Mouse (Mus musculus): Measurements from ENCODE around the gene Rgs6. TPM values are rescaled to one million over a fixed set of nuclear protein-coding genes. Genes with fewer than 3 reads are reported as not detected.

The Rgs6 gene
- polyA plus RNA-seq, 1 experiment from 2014 or later = 1.8 TPM

DNA sequence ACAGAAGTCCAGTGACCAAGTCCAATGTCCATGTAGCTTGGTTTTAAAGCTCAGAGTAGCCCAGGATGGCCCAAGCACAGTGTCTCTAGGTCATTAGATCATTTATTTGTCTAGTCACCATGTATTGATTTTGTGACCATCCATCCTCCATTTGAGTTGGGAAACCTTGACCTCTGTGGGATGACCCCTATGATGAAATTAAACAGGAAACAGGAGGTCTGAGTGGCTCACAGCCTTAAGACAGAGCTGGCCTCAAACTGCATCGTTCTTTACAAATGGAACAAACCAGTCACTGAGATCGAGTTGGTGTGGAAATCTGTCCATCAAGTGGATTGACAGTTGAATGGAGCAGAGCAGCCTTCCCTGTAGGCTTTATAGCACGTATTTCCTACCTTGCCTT lies 536.0 kb downstream of the Rgs6 start:
- Histone ChIP-seq H3K9me3 (no peaks in the 10 kb centered on the region), H3K27me3 (no peaks in the 10 kb centered on the region), H3K4me1 (no peaks in the 10 kb centered on the region), H3K4me2 (no peak overlapping the region), H3K27ac (no peak overlapping the region), H3K4me3 (replicated peaks) (no peak overlapping the region), H3K36me3 (replicated peaks) (no peaks in the 10 kb centered on the region), H3K9ac (no peak overlapping the region)
- 68% methylated on average over 3 of the region's 3 CpGs for WGBS
- no peak for ATAC-seq (ENCODE audit: low FRiP score)

DNA sequence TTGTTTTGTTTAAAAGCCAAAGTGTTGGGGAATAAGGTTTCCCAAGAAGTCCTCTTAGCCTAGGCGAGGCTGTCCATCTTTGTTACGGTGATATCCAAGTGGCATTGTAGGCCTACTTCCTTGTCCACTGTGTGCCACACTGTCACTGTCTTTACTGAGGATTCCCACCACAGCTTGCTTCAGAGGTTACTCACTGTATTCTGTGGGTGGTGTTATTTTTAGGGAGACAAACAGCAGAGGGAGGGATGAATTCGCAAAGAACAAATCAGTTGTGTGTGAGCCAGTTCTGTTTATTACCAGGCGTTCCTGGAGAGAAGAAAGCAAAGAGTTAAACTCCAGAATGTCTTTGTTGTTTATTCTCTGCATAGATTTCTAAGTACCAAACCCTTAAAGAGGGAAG lies 537.2 kb downstream of the Rgs6 start:
- Histone ChIP-seq H3K27ac (no peak overlapping the region), H3K4me1 (no peaks in the 10 kb centered on the region), H3K9ac (no peak overlapping the region), H3K27me3 (no peaks in the 10 kb centered on the region), H3K36me3 (replicated peaks) (no peaks in the 10 kb centered on the region), H3K4me3 (replicated peaks) (no peak overlapping the region), H3K9me3 (no peaks in the 10 kb centered on the region), H3K4me2 (no peak overlapping the region)
- WGBS = 87% methylated on average over 4 of the region's 4 CpGs
- ATAC-seq (ENCODE audit: low FRiP score) = no peak

GRCm38 (mm10) chr12:83126923-83127322 lies 538.8 kb downstream of the Rgs6 start:
- no peak for ATAC-seq (ENCODE audit: low FRiP score)
- H3K4me2 ChIP-seq = no peak overlapping the region
- H3K4me3 ChIP-seq (replicated peaks) = no peak overlapping the region
- H3K4me1 ChIP-seq = peaks cover 3% of the 10 kb centered on the region
- no peaks in the 10 kb centered on the region for H3K27me3 ChIP-seq
- H3K27ac ChIP-seq = no peak overlapping the region
- H3K9ac ChIP-seq = no peak overlapping the region
- 83% methylated on average over 7 of the region's 7 CpGs for WGBS
- H3K36me3 ChIP-seq (replicated peaks) = no peaks in the 10 kb centered on the region
- no peaks in the 10 kb centered on the region for H3K9me3 ChIP-seq

DNA sequence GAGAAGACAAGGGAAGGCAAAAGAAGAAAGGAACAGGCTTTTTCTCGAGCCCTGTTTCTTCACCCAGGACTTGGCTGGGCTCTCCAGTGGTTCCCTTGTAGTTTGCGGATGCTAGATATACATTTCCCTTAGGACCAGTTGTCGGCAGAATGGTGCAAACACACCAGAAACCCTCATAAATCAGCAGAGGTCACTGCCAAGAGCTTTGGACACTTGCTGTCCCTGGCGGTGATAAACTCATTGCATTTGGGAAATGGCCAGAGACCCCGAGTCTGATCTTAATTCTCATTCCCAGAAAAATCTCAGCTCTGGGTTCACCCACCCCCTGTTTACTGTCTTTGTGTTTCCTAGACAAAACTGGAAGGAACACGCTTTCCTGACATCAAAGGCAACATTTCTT lies 539.9 kb downstream of the Rgs6 start:
- Histone ChIP-seq H3K9ac (no peak overlapping the region), H3K4me1 (peaks cover 3% of the 10 kb centered on the region), H3K36me3 (replicated peaks) (no peaks in the 10 kb centered on the region), H3K4me3 (replicated peaks) (no peak overlapping the region), H3K4me2 (no peak overlapping the region), H3K27ac (no peak overlapping the region), H3K27me3 (no peaks in the 10 kb centered on the region), H3K9me3 (no peaks in the 10 kb centered on the region)
- WGBS = 79% methylated on average over 6 of the region's 6 CpGs
- no peak for ATAC-seq (ENCODE audit: low FRiP score)

DNA sequence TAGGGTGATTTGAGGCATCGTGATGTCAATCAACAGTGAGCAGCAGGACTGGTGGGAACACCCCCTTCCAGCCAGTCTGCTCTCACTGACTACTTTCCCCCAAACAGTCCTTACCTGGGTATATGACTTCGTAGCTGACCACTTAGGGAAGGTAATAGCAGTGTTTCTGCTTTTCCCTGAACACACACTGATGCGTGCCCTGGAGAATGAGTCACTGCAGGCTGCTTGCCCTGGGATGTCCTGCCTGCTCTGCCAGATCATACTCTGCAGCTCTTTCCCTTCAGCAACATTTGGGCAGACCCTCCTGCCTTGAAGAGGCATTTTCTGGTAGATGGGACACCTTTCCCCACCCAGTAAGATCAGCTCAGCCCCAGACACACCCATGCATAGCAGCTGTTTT lies 540.5 kb downstream of the Rgs6 start:
- no peak overlapping the region for H3K9ac ChIP-seq
- no peaks in the 10 kb centered on the region for H3K36me3 ChIP-seq (replicated peaks)
- no peak overlapping the region for H3K4me2 ChIP-seq
- H3K4me1 ChIP-seq = peaks cover 3% of the 10 kb centered on the region
- ATAC-seq (ENCODE audit: low FRiP score) = no peak
- no peak overlapping the region for H3K27ac ChIP-seq
- H3K9me3 ChIP-seq = no peaks in the 10 kb centered on the region
- H3K4me3 ChIP-seq (replicated peaks) = no peak overlapping the region
- H3K27me3 ChIP-seq = no peaks in the 10 kb centered on the region
- WGBS = 76% methylated on average over 3 of the region's 3 CpGs

- no peaks in the 10 kb centered on the region for H3K9me3 ChIP-seq
- peaks cover 3% of the 10 kb centered on the region for H3K4me1 ChIP-seq
- H3K27ac ChIP-seq = no peak overlapping the region
- no peak overlapping the region for H3K4me2 ChIP-seq
- no peaks in the 10 kb centered on the region for H3K27me3 ChIP-seq
- H3K36me3 ChIP-seq (replicated peaks) = no peaks in the 10 kb centered on the region
- H3K4me3 ChIP-seq (replicated peaks) = no peak overlapping the region
- no peak overlapping the region for H3K9ac ChIP-seq
- 57% methylated on average over 4 of the region's 4 CpGs for WGBS
- ATAC-seq (ENCODE audit: low FRiP score) = no peak
Measured at GRCm38 (mm10) chr12:83131405-83131804, 543.3 kb downstream of the Rgs6 start.

- ATAC-seq (ENCODE audit: low FRiP score) = no peak
- no peak overlapping the region for H3K4me3 ChIP-seq (replicated peaks)
- H3K9me3 ChIP-seq = no peaks in the 10 kb centered on the region
- no peak overlapping the region for H3K4me2 ChIP-seq
- 80% methylated on average over 6 of the region's 6 CpGs for WGBS
- peaks cover 3% of the 10 kb centered on the region for H3K4me1 ChIP-seq
- no peak overlapping the region for H3K9ac ChIP-seq
- H3K27me3 ChIP-seq = no peaks in the 10 kb centered on the region
- no peak overlapping the region for H3K27ac ChIP-seq
- H3K36me3 ChIP-seq (replicated peaks) = no peaks in the 10 kb centered on the region
Measured at GRCm38 (mm10) chr12:83133827-83134226, 545.7 kb downstream of the Rgs6 start.

DNA sequence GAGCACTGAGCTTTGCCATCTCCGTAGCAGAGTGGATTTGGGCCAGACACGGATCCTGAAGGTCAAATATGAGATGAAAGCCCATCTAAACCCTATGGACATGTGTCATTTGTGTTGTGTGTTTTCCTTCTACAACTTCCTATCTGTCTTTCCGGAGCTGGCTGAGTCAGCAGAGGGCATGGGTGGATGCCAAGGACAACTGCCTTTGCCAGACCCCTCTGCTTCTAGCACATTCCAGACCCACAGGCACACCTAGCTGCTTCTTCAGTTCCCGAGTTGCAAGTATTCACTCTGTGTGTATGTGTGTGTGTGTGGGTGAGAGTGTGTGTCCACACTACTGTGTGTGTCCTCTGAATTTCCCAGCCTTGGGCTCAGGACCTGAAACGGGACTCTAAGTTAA lies 547.9 kb downstream of the Rgs6 start:
- no peak for ATAC-seq (ENCODE audit: low FRiP score)
- H3K27me3 ChIP-seq = no peaks in the 10 kb centered on the region
- 91% methylated on average over 5 of the region's 5 CpGs for WGBS
- H3K27ac ChIP-seq = no peak overlapping the region
- H3K9ac ChIP-seq = no peak overlapping the region
- no peak overlapping the region for H3K4me2 ChIP-seq
- no peaks in the 10 kb centered on the region for H3K36me3 ChIP-seq (replicated peaks)
- H3K4me3 ChIP-seq (replicated peaks) = no peak overlapping the region
- no peaks in the 10 kb centered on the region for H3K9me3 ChIP-seq
- H3K4me1 ChIP-seq = peaks cover 3% of the 10 kb centered on the region

GRCm38 (mm10) chr12:83136460-83136859 lies 548.4 kb downstream of the Rgs6 start:
- 83% methylated on average over 2 of the region's 2 CpGs for WGBS
- Histone ChIP-seq H3K9me3 (no peaks in the 10 kb centered on the region), H3K9ac (no peak overlapping the region), H3K36me3 (replicated peaks) (no peaks in the 10 kb centered on the region), H3K4me2 (no peak overlapping the region), H3K4me3 (replicated peaks) (no peak overlapping the region), H3K27ac (no peak overlapping the region), H3K27me3 (no peaks in the 10 kb centered on the region), H3K4me1 (peaks cover 3% of the 10 kb centered on the region; the same call in 1 of the 2 replicates)
- no peak for ATAC-seq (ENCODE audit: low FRiP score)

GRCm38 (mm10) chr12:83137001-83137400 lies 548.9 kb downstream of the Rgs6 start:
- 66% methylated on average over 3 of the region's 3 CpGs for WGBS
- no peaks in the 10 kb centered on the region for H3K4me1 ChIP-seq
- no peaks in the 10 kb centered on the region for H3K36me3 ChIP-seq (replicated peaks)
- H3K9me3 ChIP-seq = no peaks in the 10 kb centered on the region
- H3K4me3 ChIP-seq (replicated peaks) = no peak overlapping the region
- no peak overlapping the region for H3K27ac ChIP-seq
- no peak for ATAC-seq (ENCODE audit: low FRiP score)
- no peak overlapping the region for H3K9ac ChIP-seq
- no peaks in the 10 kb centered on the region for H3K27me3 ChIP-seq
- no peak overlapping the region for H3K4me2 ChIP-seq

DNA sequence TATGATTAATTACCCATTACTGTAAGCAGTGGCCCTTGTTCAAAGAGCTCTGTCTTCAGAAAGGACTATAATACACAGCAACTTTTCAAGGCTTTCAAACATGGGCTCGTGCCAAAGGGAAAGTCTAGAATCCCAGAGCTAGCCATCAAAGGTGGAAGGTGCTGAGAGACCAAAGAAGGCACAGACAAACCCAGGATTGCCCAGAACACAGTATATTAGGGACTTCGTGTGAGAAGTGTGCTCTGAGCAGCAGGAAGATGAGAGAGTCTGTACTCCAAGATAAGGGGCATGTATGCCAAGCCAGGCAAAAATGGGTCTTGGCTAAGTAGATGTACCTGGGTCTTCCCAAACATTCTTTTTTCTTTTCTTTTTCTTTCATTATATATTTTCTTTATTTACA lies 553.1 kb downstream of the Rgs6 start:
- no peak overlapping the region for H3K9ac ChIP-seq
- H3K27ac ChIP-seq = no peak overlapping the region
- H3K36me3 ChIP-seq (replicated peaks) = no peaks in the 10 kb centered on the region
- no peak overlapping the region for H3K4me3 ChIP-seq (replicated peaks)
- H3K27me3 ChIP-seq = no peaks in the 10 kb centered on the region
- H3K4me2 ChIP-seq = no peak overlapping the region
- H3K9me3 ChIP-seq = no peaks in the 10 kb centered on the region
- 67% methylated on average over 2 of the region's 2 CpGs for WGBS
- 0 out of 2 replicates have a peak, but pooled peaks cover 2% of the 10 kb centered on the region for H3K4me1 ChIP-seq
- no peak for ATAC-seq (ENCODE audit: low FRiP score)

DNA sequence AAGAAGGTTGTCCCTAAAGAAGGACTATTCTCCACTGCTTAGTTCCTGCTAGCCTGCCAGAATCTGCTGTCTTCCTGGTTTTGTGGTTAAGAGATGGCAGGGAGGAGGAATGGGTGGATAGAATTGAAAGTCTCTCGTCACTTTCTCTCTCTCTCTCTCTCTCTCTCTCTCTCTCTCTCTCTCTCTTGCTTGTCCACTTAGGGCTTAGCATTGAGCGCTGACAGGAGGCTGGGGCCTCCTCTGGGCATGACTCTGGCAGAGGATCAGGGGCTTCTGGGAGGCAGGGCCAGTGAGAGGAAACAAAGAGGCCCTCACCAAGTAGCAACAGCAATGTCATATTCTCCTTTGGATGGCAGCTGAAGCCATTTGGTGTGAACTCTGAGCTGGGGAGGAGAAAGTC lies 554.4 kb downstream of the Rgs6 start:
- 32% methylated on average over 2 of the region's 2 CpGs for WGBS
- no peak overlapping the region for H3K4me2 ChIP-seq
- no peaks in the 10 kb centered on the region for H3K36me3 ChIP-seq (replicated peaks)
- 0 out of 2 replicates have a peak, but pooled peaks cover 2% of the 10 kb centered on the region for H3K4me1 ChIP-seq
- H3K9me3 ChIP-seq = no peaks in the 10 kb centered on the region
- H3K4me3 ChIP-seq (replicated peaks) = no peak overlapping the region
- no peak overlapping the region for H3K27ac ChIP-seq
- H3K27me3 ChIP-seq = no peaks in the 10 kb centered on the region
- H3K9ac ChIP-seq = no peak overlapping the region
- no peak for ATAC-seq (ENCODE audit: low FRiP score)

- no peak overlapping the region for H3K27ac ChIP-seq
- H3K4me1 ChIP-seq = 0 out of 2 replicates have a peak, but pooled peaks cover 2% of the 10 kb centered on the region
- no peak overlapping the region for H3K4me3 ChIP-seq (replicated peaks)
- no peak overlapping the region for H3K4me2 ChIP-seq
- H3K36me3 ChIP-seq (replicated peaks) = no peaks in the 10 kb centered on the region
- no peaks in the 10 kb centered on the region for H3K9me3 ChIP-seq
- 60% methylated on average over 3 of the region's 3 CpGs for WGBS
- ATAC-seq (ENCODE audit: low FRiP score) = no peak
- no peaks in the 10 kb centered on the region for H3K27me3 ChIP-seq
- H3K9ac ChIP-seq = no peak overlapping the region
Measured at GRCm38 (mm10) chr12:83143071-83143470, 555.0 kb downstream of the Rgs6 start.

- Histone ChIP-seq H3K4me1 (0 out of 2 replicates have a peak, but pooled peaks cover 2% of the 10 kb centered on the region), H3K27me3 (no peaks in the 10 kb centered on the region), H3K4me3 (replicated peaks) (no peak overlapping the region), H3K27ac (no peak overlapping the region), H3K9ac (no peak overlapping the region), H3K9me3 (no peaks in the 10 kb centered on the region), H3K4me2 (no peak overlapping the region), H3K36me3 (replicated peaks) (no peaks in the 10 kb centered on the region)
- WGBS = 82% methylated on average over 1 of the region's 1 CpGs
- ATAC-seq (ENCODE audit: low FRiP score) = no peak
Measured at GRCm38 (mm10) chr12:83143574-83143973, 555.5 kb downstream of the Rgs6 start.

Measured in forebrain, embryonic 12.5 days (tissue).